Mouse (Mus musculus): ENCODE measurements at regions not wholly inside any gene's neighbourhood (a gene's known extent, or its start where the extent isn't known, plus 50 kb on each side); places are given as distances from the start of the nearest gene placed in this dataset.

DNA sequence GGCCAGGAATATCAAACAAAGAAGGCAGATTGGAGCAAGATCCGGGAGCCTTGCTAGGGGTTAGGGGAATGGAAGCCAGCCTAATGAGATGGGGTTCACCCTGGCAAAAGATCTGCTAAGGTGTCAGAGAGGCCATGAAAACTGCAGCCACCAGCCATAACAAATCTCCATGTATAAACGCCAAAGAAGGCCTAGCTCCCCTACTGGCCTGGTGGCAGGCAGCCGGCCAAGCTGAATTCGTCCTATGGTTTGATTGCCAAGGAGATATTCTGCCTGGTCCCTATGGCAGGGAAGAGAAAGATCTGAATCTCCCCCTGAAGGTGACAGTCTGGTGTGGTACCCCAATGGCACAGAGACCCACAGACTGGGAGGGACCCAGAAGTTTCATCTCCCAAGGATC, 104.8 kb upstream of the E030018B13Rik start:
- DNase-seq, result no peak

GRCm38 (mm10) chr7:63815531-63815930, 101.1 kb upstream of the E030018B13Rik start:
- no peak for DNase-seq

DNA sequence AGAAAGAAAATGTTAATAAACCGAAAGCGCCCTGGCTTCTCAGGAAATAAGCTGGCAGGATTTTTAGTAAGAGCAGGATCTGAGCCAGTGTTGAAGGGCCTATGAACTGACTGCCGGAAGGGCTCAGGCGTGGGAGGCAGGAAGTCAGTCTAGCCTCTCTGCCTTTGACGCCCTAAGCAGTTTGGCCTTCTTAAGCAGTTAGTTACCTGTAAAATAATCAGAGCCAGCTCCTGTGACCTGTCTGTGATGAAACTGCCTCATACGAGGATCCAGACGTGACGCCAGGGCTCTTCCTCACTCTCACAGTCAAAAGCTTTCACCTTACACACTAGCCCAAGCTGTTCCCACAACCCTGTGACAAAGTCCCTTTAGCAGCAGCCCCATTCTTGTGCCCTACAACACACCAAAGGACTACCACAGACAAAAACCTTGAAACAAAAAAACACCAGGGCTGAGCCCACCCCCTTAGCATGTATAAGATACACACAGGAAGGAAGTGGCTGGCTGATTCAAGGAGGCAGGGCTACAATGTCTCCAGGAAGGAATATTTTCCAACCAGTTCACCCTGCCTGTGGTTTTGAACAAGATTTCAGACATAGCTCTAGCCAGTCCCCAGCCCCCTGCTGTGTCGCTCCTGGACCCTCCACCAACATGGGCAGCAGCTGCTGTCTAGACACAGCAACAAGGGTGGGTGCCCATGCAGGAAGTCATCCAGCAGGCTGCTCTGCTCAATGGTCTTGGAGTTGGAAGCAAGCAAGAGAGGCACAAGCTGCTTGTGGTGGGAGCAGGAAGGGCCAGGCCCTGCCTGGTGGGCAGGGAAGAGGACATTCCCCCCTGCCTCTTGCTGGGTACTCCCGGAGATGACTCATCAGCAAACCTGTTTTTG, 100.4 kb upstream of the E030018B13Rik start:
- DNase-seq, result peak; percentile 16

- no peak for DNase-seq
Observed at GRCm38 (mm10) chr7:63817476-63817875, 99.2 kb upstream of the E030018B13Rik start.

DNA sequence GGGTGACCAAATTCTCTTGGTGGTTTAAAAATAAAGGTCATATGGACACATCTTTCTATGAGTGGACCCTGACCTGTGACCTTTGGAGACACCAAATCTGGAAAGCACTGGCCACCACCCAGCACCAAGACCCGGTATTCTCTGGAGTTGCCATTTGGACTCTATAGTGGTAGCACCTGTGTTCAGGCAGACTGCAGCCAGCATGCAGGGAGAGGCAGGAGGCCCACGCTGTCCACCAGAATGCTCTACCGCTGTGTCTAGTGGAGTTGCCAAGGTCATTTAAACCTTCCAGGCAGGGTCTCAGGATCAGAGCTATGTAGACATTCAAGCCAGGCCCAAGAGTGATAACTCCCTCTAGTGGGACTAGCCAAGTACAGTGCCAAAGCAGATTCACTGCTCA, 98.6 kb upstream of the E030018B13Rik start:
- no peak for DNase-seq

- no peak for DNase-seq
Observed at GRCm38 (mm10) chr7:63820286-63820685, 96.4 kb upstream of the E030018B13Rik start.

GRCm38 (mm10) chr7:63822001-63822400, 94.7 kb upstream of the E030018B13Rik start:
- no peak for DNase-seq

GRCm38 (mm10) chr7:63824009-63824408, 92.6 kb upstream of the E030018B13Rik start:
- peak; percentile 37 for DNase-seq

DNA sequence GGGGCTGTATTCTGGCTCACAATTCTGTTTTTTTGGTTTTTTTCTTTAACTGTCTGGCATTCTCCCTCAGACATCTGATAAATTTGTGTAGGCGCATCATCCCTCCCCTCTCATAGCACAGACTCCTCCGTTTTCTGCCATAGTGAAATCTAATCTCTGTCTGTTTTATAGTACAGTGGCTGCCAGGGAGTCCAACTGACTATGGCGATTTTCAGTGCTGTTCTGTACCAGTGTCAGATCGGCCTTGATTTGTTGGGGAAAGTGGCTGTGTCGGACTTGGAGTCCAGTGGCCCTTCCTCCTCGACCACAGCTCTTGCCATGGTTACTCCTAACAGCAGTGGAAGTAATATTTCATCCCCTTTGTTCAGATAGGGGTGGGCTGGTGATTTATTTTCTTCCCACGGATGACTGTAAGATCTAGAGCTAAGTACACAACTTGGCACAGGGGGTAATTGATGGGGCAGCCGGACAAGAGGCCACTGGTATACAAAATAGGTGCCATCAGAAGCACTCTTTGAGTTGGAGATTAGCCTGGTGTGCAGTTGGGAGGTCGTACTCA, 87.2 kb upstream of the E030018B13Rik start:
- DNase-seq, result no peak

GRCm38 (mm10) chr7:63833676-63834075, 83.0 kb upstream of the E030018B13Rik start:
- no peak for DNase-seq

DNA sequence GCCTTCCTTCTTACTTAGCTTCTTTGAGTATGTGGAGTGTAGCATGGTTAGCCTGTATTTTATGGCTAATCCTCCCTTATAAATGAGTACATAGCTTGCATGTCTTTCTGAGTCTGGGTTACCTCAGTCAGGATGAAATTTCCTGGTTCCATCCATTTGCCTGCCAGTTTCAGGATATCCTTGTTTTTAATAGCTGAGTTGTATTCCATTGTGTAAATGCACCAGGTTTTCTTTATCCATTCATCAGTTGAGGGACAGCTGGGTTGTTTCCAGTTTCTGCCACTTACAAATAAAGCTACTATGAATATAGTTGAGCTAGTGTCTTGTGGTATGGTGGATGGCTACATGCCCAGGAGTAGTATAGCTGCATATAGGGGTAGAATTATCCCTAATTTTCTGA, 80.7 kb upstream of the E030018B13Rik start:
- DNase-seq, result no peak

Data from kidney, adult 18-20 months (tissue).